Comparison of ENCODE assay signal across 31 mouse cellular contexts in the genomic region with DNA sequence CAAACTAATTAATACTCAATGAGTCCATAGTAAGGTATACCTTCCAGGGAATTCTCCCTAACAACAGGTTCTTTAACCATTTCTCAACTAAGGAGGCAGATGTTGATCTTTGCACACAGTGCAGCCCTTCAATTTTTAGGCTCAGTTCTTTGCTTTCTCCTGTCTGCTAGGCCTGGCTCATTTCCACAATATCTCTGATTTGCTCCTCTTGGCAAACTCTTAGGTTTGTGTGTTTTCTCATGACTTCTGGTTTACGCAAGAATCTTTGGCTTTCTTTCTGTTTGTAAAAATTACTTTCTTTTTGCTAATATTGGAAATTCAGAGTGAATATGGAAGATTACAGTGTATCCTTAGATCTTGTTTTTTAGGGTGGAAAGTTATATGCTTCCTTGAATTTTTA.
A peak's percentile ranks its signal among the peaks of the same experiment; 100 is the strongest.
DNase-seq lines count a peak whose midpoint lies in the region; ATAC-seq and TF ChIP-seq lines count a peak whose summit lies in the region.
"Had no signal": no experiment of that assay in that cellular context is flagged by ENCODE, and none has a peak within 500 bp of the region (broad histone marks: within the 10 kb centered on the region; RNA-seq: fewer than 3 reads in every experiment).

No protein-coding gene starts in this region.

- no peak for TF ChIP-seq POLR2A in lung, adult 2 months (IDR thresholded peaks at IDR 0.05; ENCODE audit: borderline replicate concordance, extremely low read depth, low read depth, low read length)

- H3K4me1 ChIP-seq in lung, embryonic 14.5 days (ENCODE audit: insufficient read depth), result no peaks in the 10 kb centered on the region
- H3K4me1 ChIP-seq in lung, adult 2 months (ENCODE audit: control insufficient read depth, insufficient read depth, low read length), result no peaks in the 10 kb centered on the region
- H3K4me1 ChIP-seq: embryonic facial prominence, embryonic 12.5 days; heart, embryonic 10.5 days; heart, embryonic 15.5 days; kidney, embryonic 15.5 days; limb, embryonic 12.5 days had no signal

- no peak overlapping the region for H3K9ac ChIP-seq in lung, embryonic 14.5 days
- H3K9ac ChIP-seq: embryonic facial prominence, embryonic 12.5 days; heart, embryonic 15.5 days; hindbrain, embryonic 14.5 days; kidney, embryonic 15.5 days; limb, embryonic 12.5 days; liver, postnatal 0 days had no signal

- 80% methylated on average over 1 of the region's 1 CpGs for WGBS in lung, embryonic 14.5 days
- 75% methylated on average over 1 of the region's 1 CpGs for WGBS in lung, adult 2 months

- no peaks in the 10 kb centered on the region for H3K27me3 ChIP-seq in lung, embryonic 14.5 days (ENCODE audit: insufficient read depth, low read length)
- H3K27me3 ChIP-seq: embryonic facial prominence, embryonic 12.5 days; heart, embryonic 15.5 days; kidney, embryonic 15.5 days; limb, embryonic 12.5 days had no signal

- peak; percentile 33 to 35 for DNase-seq in heart, adult 18-20 months
- no peak for DNase-seq in heart, postnatal 4 days
- DNase-seq in lung, embryonic 14.5 days, result peak; percentile 13
- DNase-seq in lung, adult 2 months, result no peak
- DNase-seq in adipocyte (ENCODE audit: low spot score), result peak; percentile 4
- DNase-seq in lung, postnatal 36 days, result peak; percentile 19
- DNase-seq in cerebellum, postnatal 4 days (ENCODE audit: low spot score in 2 of 2), result no peak
- DNase-seq: cerebellum, adult 11 months; cerebellum, adult 9-10 months; cerebellum, postnatal 36 days; embryo, embryonic 11 days; gastrocnemius, adult 2 months; gastrocnemius, postnatal 36 days; kidney, postnatal 25 days; liver, postnatal 0 days; midbrain, embryonic 14.5 days; right cerebral cortex, postnatal 25 days; thymus, postnatal 4 days had no signal

- H3K27ac ChIP-seq in lung, embryonic 14.5 days (ENCODE audit: low read depth), result no peak overlapping the region
- H3K27ac ChIP-seq: embryonic facial prominence, embryonic 12.5 days; gastrocnemius, adult 2 months; heart, embryonic 10.5 days; heart, embryonic 15.5 days; hindbrain, embryonic 14.5 days; kidney, embryonic 15.5 days; layer of hippocampus, adult 2 months; left cerebral cortex, adult 2 months; limb, embryonic 12.5 days; stomach, postnatal 0 days had no signal

- ATAC-seq in lung, embryonic 14.5 days (ENCODE audit: insufficient read depth), result no peak
- ATAC-seq: CD4-positive, CD25-positive, alpha-beta regulatory T cell, adult 4 months; forebrain, embryonic 14.5 days; intestine, postnatal 0 days; liver, postnatal 0 days had no signal

- no peak overlapping the region for H3K4me2 ChIP-seq in lung, embryonic 14.5 days
- H3K4me2 ChIP-seq: embryonic facial prominence, embryonic 12.5 days; heart, embryonic 15.5 days; hindbrain, embryonic 14.5 days; kidney, embryonic 15.5 days; limb, embryonic 12.5 days; liver, embryonic 11.5 days had no signal

- H3K4me3 ChIP-seq in lung, embryonic 14.5 days (ENCODE audit: low read depth, low read length), result no peak overlapping the region
- H3K4me3 ChIP-seq in lung, adult 2 months (replicated peaks; ENCODE audit: extremely low read depth, low read depth, low read length), result no peak overlapping the region
- H3K4me3 ChIP-seq: embryonic facial prominence, embryonic 12.5 days; gastrocnemius, adult 2 months; heart, embryonic 10.5 days; heart, embryonic 15.5 days; kidney, embryonic 15.5 days; layer of hippocampus, adult 2 months; left cerebral cortex, adult 2 months; limb, embryonic 12.5 days had no signal

- TF ChIP-seq CTCF in lung, embryonic 14.5 days (IDR thresholded peaks at IDR 0.05; ENCODE audit: low read depth), result no peak
- TF ChIP-seq CTCF in lung, adult 2 months (IDR thresholded peaks at IDR 0.05; ENCODE audit: insufficient read depth, low read length), result no peak

- H3K36me3 ChIP-seq in lung, embryonic 14.5 days (ENCODE audit: insufficient read depth), result no peaks in the 10 kb centered on the region
- H3K36me3 ChIP-seq: embryonic facial prominence, embryonic 12.5 days; heart, embryonic 10.5 days; heart, embryonic 15.5 days; kidney, embryonic 15.5 days; limb, embryonic 12.5 days had no signal

- H3K9me3 ChIP-seq in lung, embryonic 14.5 days (ENCODE audit: low read depth, low read length), result no peaks in the 10 kb centered on the region
- H3K9me3 ChIP-seq: embryonic facial prominence, embryonic 12.5 days; heart, embryonic 10.5 days; heart, embryonic 15.5 days; kidney, embryonic 15.5 days; limb, embryonic 12.5 days had no signal

Comparison
In these comparisons a context has a peak if more than half of its experiments do, and no peak if none do; other contexts are left out.
1. DNase-seq: peak in heart, adult 18-20 months (2 of 2), lung, embryonic 14.5 days (single experiment), adipocyte (single experiment) and lung, postnatal 36 days (single experiment); none in heart, postnatal 4 days (single experiment), lung, adult 2 months (single experiment) and cerebellum, postnatal 4 days (0 of 2).